Mouse (Mus musculus): Measurements from ENCODE around the gene Rora. TPM values are rescaled to one million over a fixed set of nuclear protein-coding genes. Genes with fewer than 3 reads are reported as not detected.
A peak's percentile ranks its signal among the peaks of the same experiment; 100 is the strongest.

Rora gene
- polyA plus RNA-seq, 1 experiment = 0.86 TPM

- Histone ChIP-seq H3K4me2 (ENCODE audit: low read depth) (no peak overlapping the region), H3K36me3 (ENCODE audit: control insufficient read depth, insufficient read depth) (no peaks in the 10 kb centered on the region), H3ac (ENCODE audit: control insufficient read depth, insufficient read length) (no peak overlapping the region), H3K4me3 (no peak overlapping the region), H3K27me3 (ENCODE audit: control insufficient read depth, insufficient read depth, insufficient read length) (no peaks in the 10 kb centered on the region), H3K79me2 (ENCODE audit: control insufficient read depth, insufficient read depth) (no peaks in the 10 kb centered on the region)
- no peak for TF ChIP-seq POLR2AphosphoS2 (IDR thresholded peaks at IDR 0.05; ENCODE audit: insufficient read length, low read depth)
- no peak for TF ChIP-seq CEBPB (IDR thresholded peaks at IDR 0.05; ENCODE audit: insufficient read depth, poor library complexity, severe bottlenecking)
- TF ChIP-seq TCF3 (IDR thresholded peaks at IDR 0.05; ENCODE audit: insufficient read length, low read depth) = no peak
- TF ChIP-seq E2F4 (IDR thresholded peaks at IDR 0.05; ENCODE audit: insufficient read depth) = no peak
- no peak for TF ChIP-seq TCF12 (IDR thresholded peaks at IDR 0.05; ENCODE audit: insufficient read depth, poor library complexity, severe bottlenecking)
- no peak for TF ChIP-seq SRF (IDR thresholded peaks at IDR 0.05; ENCODE audit: control insufficient read depth, insufficient read length, low read depth)
- no peak for TF ChIP-seq POLR2A (IDR thresholded peaks at IDR 0.05; ENCODE audit: insufficient read length, low read depth)
- TF ChIP-seq USF1 (IDR thresholded peaks at IDR 0.05; ENCODE audit: low read depth) = no peak
- TF ChIP-seq MYOG (IDR thresholded peaks at IDR 0.05; ENCODE audit: control insufficient read depth in 1 of 3, insufficient read depth in 1 of 3, insufficient read length in 2 of 3, low read depth in 2 of 3) = no peak
- no peak for TF ChIP-seq MAX (IDR thresholded peaks at IDR 0.05; ENCODE audit: low read depth)
- TF ChIP-seq REST (IDR thresholded peaks at IDR 0.05; ENCODE audit: insufficient read depth, insufficient read length) = no peak
- no peak for TF ChIP-seq MYOD1 (IDR thresholded peaks at IDR 0.05; ENCODE audit: control insufficient read depth in 1 of 3, insufficient read length in 2 of 3, low read depth in 2 of 3)
Observed at GRCm38 (mm10) chr9:69387296-69387695, 733.7 kb downstream of the Rora start.

- H3K4me2 ChIP-seq (ENCODE audit: low read depth) = no peak overlapping the region
- H3K36me3 ChIP-seq (ENCODE audit: control insufficient read depth, insufficient read depth) = no peaks in the 10 kb centered on the region
- no peaks in the 10 kb centered on the region for H3K27me3 ChIP-seq (ENCODE audit: control insufficient read depth, insufficient read depth, insufficient read length)
- H3K79me2 ChIP-seq (ENCODE audit: control insufficient read depth, insufficient read depth) = no peaks in the 10 kb centered on the region
- H3K4me3 ChIP-seq = no peak overlapping the region
- no peak overlapping the region for H3ac ChIP-seq (ENCODE audit: control insufficient read depth, insufficient read length)
- no peak for TF ChIP-seq REST (IDR thresholded peaks at IDR 0.05; ENCODE audit: insufficient read depth, insufficient read length)
Observed at GRCm38 (mm10) chr9:69390631-69391030, 737.0 kb downstream of the Rora start.

GRCm38 (mm10) chr9:69394234-69394633 lies 740.6 kb downstream of the Rora start:
- Histone ChIP-seq H3K4me2 (ENCODE audit: low read depth) (no peak overlapping the region), H3K27me3 (ENCODE audit: control insufficient read depth, insufficient read depth, insufficient read length) (no peaks in the 10 kb centered on the region), H3ac (ENCODE audit: control insufficient read depth, insufficient read length) (no peak overlapping the region), H3K79me2 (ENCODE audit: control insufficient read depth, insufficient read depth) (peaks cover 9% of the 10 kb centered on the region), H3K4me3 (no peak overlapping the region), H3K36me3 (ENCODE audit: control insufficient read depth, insufficient read depth) (no peaks in the 10 kb centered on the region)
- TF ChIP-seq E2F4 (IDR thresholded peaks at IDR 0.05; ENCODE audit: insufficient read depth) = no peak
- no peak for TF ChIP-seq TCF12 (IDR thresholded peaks at IDR 0.05; ENCODE audit: insufficient read depth, poor library complexity, severe bottlenecking)
- TF ChIP-seq POLR2A (IDR thresholded peaks at IDR 0.05; ENCODE audit: insufficient read length, low read depth) = no peak
- TF ChIP-seq MYOD1 (IDR thresholded peaks at IDR 0.05; ENCODE audit: control insufficient read depth in 1 of 3, insufficient read length in 2 of 3, low read depth in 2 of 3) = no peak
- no peak for TF ChIP-seq MAX (IDR thresholded peaks at IDR 0.05; ENCODE audit: low read depth)
- no peak for TF ChIP-seq REST (IDR thresholded peaks at IDR 0.05; ENCODE audit: insufficient read depth, insufficient read length)

- TF ChIP-seq TCF3 (IDR thresholded peaks at IDR 0.05; ENCODE audit: insufficient read length, low read depth) = no peak
- TF ChIP-seq MYOG (IDR thresholded peaks at IDR 0.05; ENCODE audit: control insufficient read depth in 1 of 3, insufficient read depth in 1 of 3, insufficient read length in 2 of 3, low read depth in 2 of 3) = no peak
- no peak for TF ChIP-seq POLR2AphosphoS2 (IDR thresholded peaks at IDR 0.05; ENCODE audit: insufficient read length, low read depth)
- TF ChIP-seq E2F4 (IDR thresholded peaks at IDR 0.05; ENCODE audit: insufficient read depth) = no peak
- TF ChIP-seq MAX (IDR thresholded peaks at IDR 0.05; ENCODE audit: low read depth) = no peak
- no peak for TF ChIP-seq SRF (IDR thresholded peaks at IDR 0.05; ENCODE audit: control insufficient read depth, insufficient read length, low read depth)
- no peak for TF ChIP-seq USF1 (IDR thresholded peaks at IDR 0.05; ENCODE audit: low read depth)
- TF ChIP-seq MYOD1 (IDR thresholded peaks at IDR 0.05; ENCODE audit: control insufficient read depth in 1 of 3, insufficient read length in 2 of 3, low read depth in 2 of 3) = no peak
- no peak for TF ChIP-seq REST (IDR thresholded peaks at IDR 0.05; ENCODE audit: insufficient read depth, insufficient read length)
- no peak for TF ChIP-seq TCF12 (IDR thresholded peaks at IDR 0.05; ENCODE audit: insufficient read depth, poor library complexity, severe bottlenecking)
- no peak for TF ChIP-seq CEBPB (IDR thresholded peaks at IDR 0.05; ENCODE audit: insufficient read depth, poor library complexity, severe bottlenecking)
- TF ChIP-seq POLR2A (IDR thresholded peaks at IDR 0.05; ENCODE audit: insufficient read length, low read depth) = no peak
- Histone ChIP-seq H3K36me3 (ENCODE audit: control insufficient read depth, insufficient read depth) (no peaks in the 10 kb centered on the region), H3K4me3 (peak overlapping the region; percentile 70), H3ac (ENCODE audit: control insufficient read depth, insufficient read length) (peak overlapping the region; percentile 69), H3K79me2 (ENCODE audit: control insufficient read depth, insufficient read depth) (peaks cover 9% of the 10 kb centered on the region), H3K4me2 (ENCODE audit: low read depth) (peak overlapping the region; percentile 69), H3K27me3 (ENCODE audit: control insufficient read depth, insufficient read depth, insufficient read length) (no peaks in the 10 kb centered on the region)
Observed at GRCm38 (mm10) chr9:69397432-69397759, 743.8 kb downstream of the Rora start.

GRCm38 (mm10) chr9:69397760-69398452 lies 744.3 kb downstream of the Rora start, which contains the start of gene Ice2:
Gene Ice2 (plus strand): TSS chr9:69397906.
- TF ChIP-seq MYOG (IDR thresholded peaks at IDR 0.05; ENCODE audit: control insufficient read depth in 1 of 3, insufficient read depth in 1 of 3, insufficient read length in 2 of 3, low read depth in 2 of 3) (no peak), MAX (IDR thresholded peaks at IDR 0.05; ENCODE audit: low read depth) (no peak), POLR2A (IDR thresholded peaks at IDR 0.05; ENCODE audit: insufficient read length, low read depth) (peak; percentile 62), REST (IDR thresholded peaks at IDR 0.05; ENCODE audit: insufficient read depth, insufficient read length) (peak; percentile 0), TCF12 (IDR thresholded peaks at IDR 0.05; ENCODE audit: insufficient read depth, poor library complexity, severe bottlenecking) (no peak), POLR2AphosphoS2 (IDR thresholded peaks at IDR 0.05; ENCODE audit: insufficient read length, low read depth) (peak; percentile 71), CEBPB (IDR thresholded peaks at IDR 0.05; ENCODE audit: insufficient read depth, poor library complexity, severe bottlenecking) (no peak), E2F4 (IDR thresholded peaks at IDR 0.05; ENCODE audit: insufficient read depth) (peak; percentile 74), SRF (IDR thresholded peaks at IDR 0.05; ENCODE audit: control insufficient read depth, insufficient read length, low read depth) (no peak)
- peak within 1 kb of the TSS; percentile 69 for H3ac ChIP-seq (ENCODE audit: control insufficient read depth, insufficient read length)
- H3K79me2 ChIP-seq (ENCODE audit: control insufficient read depth, insufficient read depth) = peaks cover 9% of the 10 kb centered on the region

More at GRCm38 (mm10) chr9:69397760-69398452, 744.3 kb downstream of the Rora start, which contains the start of gene Ice2:
- H3K36me3 ChIP-seq (ENCODE audit: control insufficient read depth, insufficient read depth) = no peaks in the 10 kb centered on the region
- peak within 1 kb of the TSS; percentile 97 for H3K4me2 ChIP-seq (ENCODE audit: low read depth)
- peak within 1 kb of the TSS; percentile 70 for H3K4me3 ChIP-seq
- H3K27me3 ChIP-seq (ENCODE audit: control insufficient read depth, insufficient read depth, insufficient read length) = no peaks in the 10 kb centered on the region
